Mouse (Mus musculus) left cerebral cortex, adult 18-20 months (tissue): Measurements from ENCODE around the gene Dcbld1. TPM values are rescaled to one million over a fixed set of nuclear protein-coding genes. Genes with fewer than 3 reads are reported as not detected.

ENCODE experiments used
- DNase-seq, 2 experiments: peaks; one replicate each; pipeline ENCODE4 v3.0.0; 2021 to 2022; ENCODE audit warnings: low spot score in 2 of 2, mixed read lengths in 1 of 2
- long read RNA-seq, 2 experiments: library from polyadenylated mRNA; stranded (forward); transcript quantifications; one replicate each; pipeline ENCODE4 v2.0.0; 2021
- total RNA-seq, 2 experiments: library from RNA; stranded (reverse); gene quantifications; 2 replicates each; pipeline ENCODE4 v1.2.3; 2021

The Dcbld1 gene
- 1 to 10 TPM; 4.8 to 5.5 TPM for total RNA-seq
- long read RNA-seq, experiment 1, partial matches to known transcripts = 1 of 7 reads
- long read RNA-seq, experiment 1, other reads (novel, unspliced or antisense) = 0 of 7 reads
- long read RNA-seq, experiment 2, partial matches to known transcripts = 0 of 3 reads
- long read RNA-seq, experiment 2, other reads (novel, unspliced or antisense) = 0 of 3 reads

GRCm38 (mm10) chr10:52233301-52233968 lies at the start of gene Dcbld1:
Gene Dcbld1 (plus strand): TSS chr10:52233619.
- peak; percentile 28 to 47 for DNase-seq

GRCm38 (mm10) chr10:52185900-52186299 lies 47.5 kb upstream of the Dcbld1 start:
- peak in 1 of 2 experiments; percentile 3 for DNase-seq

GRCm38 (mm10) chr10:52194957-52195852 lies 38.2 kb upstream of the Dcbld1 start, which contains the start of gene Ros1:
Gene Ros1 (minus strand): TSS chr10:52195244.
- DNase-seq = no peak

GRCm38 (mm10) chr10:52204006-52204405 lies 29.4 kb upstream of the Dcbld1 start:
- no peak for DNase-seq

- DNase-seq = no peak
These were observed 18.1 kb upstream of the Dcbld1 start for GRCm38 (mm10) chr10:52215267-52215818.

- DNase-seq = peak; percentile 66
These were observed 16.4 kb upstream of the Dcbld1 start for GRCm38 (mm10) chr10:52216797-52217563.

- no peak for DNase-seq
These were observed 15.9 kb upstream of the Dcbld1 start for GRCm38 (mm10) chr10:52217564-52217934.

- DNase-seq = no peak
These were observed 13.8 kb upstream of the Dcbld1 start for GRCm38 (mm10) chr10:52219600-52219999.

GRCm38 (mm10) chr10:52232196-52233176 lies 933 bp upstream of the Dcbld1 start:
- DNase-seq = no peak

GRCm38 (mm10) chr10:52233969-52234653 lies 692 bp downstream of the Dcbld1 start:
- DNase-seq = peak; percentile 20 to 21

GRCm38 (mm10) chr10:52234654-52234981 lies 1.2 kb downstream of the Dcbld1 start:
- DNase-seq = no peak

GRCm38 (mm10) chr10:52235461-52235860 lies 2.0 kb downstream of the Dcbld1 start:
- DNase-seq = no peak

GRCm38 (mm10) chr10:52242015-52242414 lies 8.6 kb downstream of the Dcbld1 start:
- no peak for DNase-seq

GRCm38 (mm10) chr10:52242680-52243323 lies 9.4 kb downstream of the Dcbld1 start:
- no peak for DNase-seq

- DNase-seq = no peak
These were observed 12.8 kb downstream of the Dcbld1 start for GRCm38 (mm10) chr10:52246207-52246606.

- DNase-seq = no peak
These were observed 18.8 kb downstream of the Dcbld1 start for GRCm38 (mm10) chr10:52252240-52252639.

GRCm38 (mm10) chr10:52253426-52253825 lies 20.0 kb downstream of the Dcbld1 start:
- no peak for DNase-seq

- DNase-seq = no peak
These were observed 24.3 kb downstream of the Dcbld1 start for GRCm38 (mm10) chr10:52257768-52258167.
